Mouse (Mus musculus) kidney, postnatal 4 days (tissue): ENCODE data around the gene Tubal3.
"Not testable (repeated sequence)": the region's sequence is repeated elsewhere in the genome, so short reads cannot be mapped to it uniquely, and the experiment has no call there.

ENCODE experiments used
- DNase-seq, 2 experiments: peaks; one replicate each; pipeline ENCODE4 v3.0.0; 2021; ENCODE audit warnings: mixed read lengths in 2 of 2

Gene Tubal3

GRCm38 (mm10) chr13:3917571-3918311 is at the start of gene Tubal3, which contains the start of gene Net1:
Gene Tubal3 (plus strand): TSS chr13:3918274.
Gene Net1 (minus strand): TSS chr13:3918220.
- DNase-seq = peak; percentile 92 to 94

DNA sequence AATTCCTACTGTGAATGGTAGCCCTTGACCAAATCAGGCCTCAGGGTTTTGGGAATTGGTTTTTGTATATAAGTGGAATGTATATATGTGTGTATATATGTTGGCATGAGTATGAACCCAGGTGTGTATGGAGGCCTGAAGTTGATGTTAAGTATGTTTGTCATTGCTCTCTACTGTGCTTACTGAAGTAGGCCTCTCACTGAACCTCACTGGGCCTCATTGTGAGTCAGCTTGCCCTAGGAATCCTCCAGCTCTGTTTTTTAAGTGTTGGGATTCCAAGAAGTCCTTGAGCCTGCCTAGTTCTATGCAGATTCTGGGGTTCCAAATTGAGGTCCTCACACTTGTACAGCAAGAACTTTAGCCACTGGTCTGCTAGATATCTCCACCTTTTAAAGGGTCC is 48.2 kb upstream of the Tubal3 start:
- no peak for DNase-seq

DNA sequence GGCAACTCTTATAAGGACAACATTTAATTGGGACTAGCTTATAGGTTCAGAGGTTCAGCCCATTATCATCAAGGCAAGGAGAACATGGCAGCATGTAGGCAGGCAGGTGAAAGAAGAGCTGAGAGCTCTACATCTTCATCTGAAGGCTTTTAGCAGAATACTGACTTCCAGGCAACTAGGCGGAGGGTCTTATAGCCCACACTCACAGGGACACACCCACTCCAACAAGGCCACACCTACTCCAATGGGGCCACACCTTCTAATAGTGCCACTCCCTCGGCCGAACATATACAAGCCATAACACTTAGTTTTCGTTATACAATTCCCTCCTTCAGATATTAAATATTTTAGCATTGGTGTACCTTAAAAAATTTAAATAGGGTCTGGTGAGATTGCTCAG is 45.2 kb upstream of the Tubal3 start:
- DNase-seq = no peak

- DNase-seq = no peak
Observed at GRCm38 (mm10) chr13:3876448-3876847, 41.6 kb upstream of the Tubal3 start.

- DNase-seq = peak in 1 of 2 experiments; percentile 15
Observed at GRCm38 (mm10) chr13:3877185-3877584, 40.9 kb upstream of the Tubal3 start.

- peak in 1 of 2 experiments; percentile 14 for DNase-seq
Observed at GRCm38 (mm10) chr13:3877679-3878220, 40.3 kb upstream of the Tubal3 start.

DNA sequence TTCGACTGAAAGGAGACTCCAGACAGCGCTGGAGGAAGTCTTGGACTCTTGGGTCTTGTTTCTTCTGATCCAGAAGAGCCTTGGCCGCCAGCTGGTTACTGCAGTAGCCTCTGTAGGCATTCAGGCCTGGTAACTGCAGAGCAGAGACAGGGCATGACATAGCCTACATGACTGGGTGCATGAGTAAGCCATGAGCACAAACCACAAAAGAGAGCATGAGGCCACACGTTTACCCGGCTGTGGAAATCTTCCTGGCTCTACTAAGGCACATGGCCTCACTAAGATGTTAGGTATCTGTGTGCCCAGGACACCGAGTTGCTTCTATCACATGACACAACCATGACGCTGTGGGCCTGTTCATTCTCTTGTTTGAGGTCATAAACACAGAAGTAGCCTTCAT is 31.4 kb upstream of the Tubal3 start:
- no peak for DNase-seq

- DNase-seq = no peak
Observed at GRCm38 (mm10) chr13:3889111-3889510, 29.0 kb upstream of the Tubal3 start.

DNA sequence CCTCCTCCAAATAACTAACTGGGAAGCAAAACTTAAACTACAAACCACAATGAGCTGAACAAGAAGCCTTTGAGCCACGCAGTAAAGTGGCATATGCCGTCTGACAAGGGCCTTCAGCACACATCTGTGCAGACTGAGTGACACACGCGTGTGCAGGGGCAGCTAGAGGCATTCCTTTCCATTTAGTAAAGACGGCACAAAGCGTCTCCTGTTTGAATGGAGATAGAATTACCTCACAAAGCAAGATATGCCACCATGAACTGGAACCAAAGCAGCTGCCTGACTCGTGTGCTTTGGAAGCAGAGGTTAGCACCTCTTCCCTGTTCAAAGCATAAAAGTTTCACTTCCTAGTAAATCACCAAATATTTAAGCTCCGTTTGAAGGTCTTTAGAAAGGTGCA is 28.0 kb upstream of the Tubal3 start:
- peak in 1 of 2 experiments; percentile 6 for DNase-seq

DNA sequence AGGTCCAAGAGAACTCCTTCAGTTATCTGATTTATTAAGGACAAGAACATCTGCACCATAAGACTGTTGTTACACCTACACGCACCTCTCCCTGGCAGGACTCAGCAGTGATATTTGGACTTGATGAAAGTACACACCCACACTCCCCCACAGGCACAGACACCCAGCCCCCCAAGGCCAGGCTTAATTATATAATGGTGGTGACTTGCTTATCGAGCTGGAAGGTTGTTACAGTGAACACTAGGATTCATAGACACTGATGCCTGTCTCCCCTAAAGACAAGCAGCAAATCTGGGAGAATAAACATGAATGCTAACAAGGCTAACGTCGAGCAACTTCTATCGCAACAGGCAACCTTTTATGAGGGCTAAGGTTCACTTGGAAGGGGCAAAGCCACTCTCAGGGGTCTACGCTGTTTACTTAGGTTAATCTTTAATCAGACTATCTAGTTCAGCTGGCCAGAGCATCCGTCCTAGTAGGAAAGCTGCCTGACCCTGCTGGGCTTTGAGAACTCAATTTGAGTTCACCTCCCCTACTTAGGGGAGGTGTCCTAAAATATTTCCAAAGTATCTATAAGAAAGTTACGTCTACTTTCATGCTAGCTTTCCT is 26.5 kb upstream of the Tubal3 start:
- peak in 1 of 2 experiments; percentile 48 for DNase-seq

DNA sequence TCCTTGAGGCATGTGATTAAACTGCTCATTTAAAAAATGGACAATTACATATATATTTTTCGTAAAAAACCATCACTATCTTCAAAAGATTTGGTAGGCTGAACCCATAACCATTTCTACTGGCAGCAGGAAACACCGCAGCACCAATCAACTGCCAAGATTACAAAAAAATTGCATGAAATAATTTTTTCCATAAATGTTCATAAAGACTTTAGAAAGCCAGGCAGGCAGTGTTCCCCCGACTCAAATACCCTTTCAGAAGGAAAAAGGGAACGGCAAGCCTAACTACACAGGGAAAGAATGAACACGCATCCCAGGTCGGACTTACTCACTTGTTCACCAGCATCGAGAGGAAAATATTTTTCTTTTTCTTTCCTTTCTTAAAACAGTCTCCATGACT is 25.5 kb upstream of the Tubal3 start:
- DNase-seq = no peak

GRCm38 (mm10) chr13:3893126-3893734 is 24.8 kb upstream of the Tubal3 start:
- DNase-seq = peak; percentile 93 to 96

GRCm38 (mm10) chr13:3894549-3894948 is 23.5 kb upstream of the Tubal3 start:
- DNase-seq = peak in 1 of 2 experiments; percentile 24

DNA sequence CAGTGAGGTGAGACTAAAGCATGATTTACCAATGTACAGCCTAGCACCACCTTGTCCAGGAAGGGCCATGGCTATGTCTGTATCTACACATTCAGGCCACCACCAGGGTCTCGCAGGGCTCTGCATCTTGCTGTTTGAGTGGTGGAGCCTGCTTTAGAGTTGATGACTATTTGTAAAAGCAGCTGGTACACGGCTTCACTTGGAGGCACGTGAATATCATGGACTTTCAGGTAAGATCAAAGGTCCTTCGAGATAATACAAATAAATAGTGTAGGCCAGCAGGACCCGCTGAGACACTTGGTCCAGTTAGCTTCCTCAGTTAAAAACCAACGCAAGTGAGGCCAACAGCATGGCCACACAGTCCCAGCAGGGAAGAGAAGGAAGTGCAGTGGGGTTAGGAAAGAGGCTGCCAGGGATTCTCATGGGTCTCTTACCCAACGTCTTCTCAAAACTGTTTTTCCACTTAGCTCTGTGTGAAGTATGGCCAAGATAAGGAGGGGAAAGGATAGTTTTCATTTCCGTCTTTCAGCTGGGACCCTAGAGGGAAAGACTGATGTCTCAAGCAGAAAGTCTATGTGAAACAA is 22.6 kb upstream of the Tubal3 start:
- no peak for DNase-seq

DNA sequence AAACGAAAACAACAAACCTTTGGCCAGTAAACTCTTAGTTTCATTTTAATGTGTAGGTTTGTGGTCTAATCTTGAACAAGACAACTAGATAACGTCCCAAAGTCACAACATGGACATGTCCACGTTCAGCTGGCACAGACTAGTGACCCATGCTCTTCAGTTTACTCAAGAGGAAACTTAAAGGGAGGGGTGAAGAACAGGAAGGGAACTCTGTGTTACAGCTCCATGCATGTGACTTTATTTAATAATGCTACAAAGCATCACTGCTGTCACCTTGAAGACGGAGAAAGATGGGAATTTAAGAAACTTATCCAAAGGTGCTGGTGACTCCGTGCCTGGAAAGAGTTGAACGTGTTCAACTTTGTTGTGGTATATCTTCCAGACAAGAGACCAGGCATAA is 22.0 kb upstream of the Tubal3 start:
- no peak for DNase-seq

DNA sequence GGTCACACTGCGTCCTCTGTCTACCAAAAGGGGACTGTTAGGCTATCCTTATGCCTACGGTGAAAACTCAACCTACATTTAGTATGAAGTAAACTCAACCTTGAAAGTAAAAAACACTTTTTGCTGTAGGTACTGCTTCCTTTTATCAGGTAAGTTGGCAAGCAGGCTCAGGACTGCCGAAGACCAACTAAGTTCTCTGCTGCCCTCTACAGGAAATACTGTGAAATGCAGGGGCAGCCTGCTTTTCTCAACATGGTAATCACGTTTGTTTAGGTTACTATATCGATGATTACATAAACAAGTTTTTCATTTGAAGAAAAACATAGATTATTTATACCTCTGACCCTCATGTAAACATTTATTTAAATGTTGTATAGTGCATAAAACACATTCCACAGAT is 21.2 kb upstream of the Tubal3 start:
- DNase-seq = peak; percentile 74 to 76

DNA sequence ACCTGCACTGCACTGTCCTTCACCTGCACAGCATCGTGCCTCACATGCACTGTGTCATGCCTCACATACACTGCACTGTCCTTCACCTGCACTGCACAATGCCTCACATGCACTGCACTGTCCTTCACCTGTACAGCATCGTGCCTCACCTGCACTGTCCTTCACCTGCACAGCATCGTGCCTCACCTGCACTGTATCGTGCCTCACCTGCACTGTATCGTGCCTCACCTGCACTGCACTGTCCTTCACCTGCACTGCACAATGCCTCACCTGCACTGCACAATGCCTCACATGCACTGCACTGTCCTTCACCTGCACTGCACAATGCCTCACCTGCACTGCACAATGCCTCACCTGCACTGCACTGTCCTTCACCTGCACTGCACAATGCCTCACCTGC is 19.9 kb upstream of the Tubal3 start:
- DNase-seq = not testable (repeated sequence)

DNA sequence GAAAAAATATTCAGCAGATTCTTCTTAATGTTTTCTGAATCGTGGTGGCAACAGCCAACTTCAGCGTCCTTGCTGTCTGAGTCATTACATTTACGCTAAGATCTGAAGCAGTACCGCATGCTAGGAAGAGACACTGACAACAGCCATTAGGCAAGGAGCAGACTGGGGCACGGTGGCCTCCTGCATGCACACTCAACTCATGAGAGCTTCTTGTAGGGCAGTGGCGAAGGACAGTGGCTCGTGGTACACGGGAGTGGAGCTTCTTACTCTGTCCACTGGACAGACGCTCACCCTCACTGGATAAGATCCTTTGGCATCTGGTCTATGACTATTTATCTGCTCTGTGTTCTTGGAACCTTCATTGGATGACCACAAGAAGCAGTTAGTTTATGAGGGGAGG is 18.8 kb upstream of the Tubal3 start:
- peak in 1 of 2 experiments; percentile 16 for DNase-seq

GRCm38 (mm10) chr13:3907151-3907696 is 10.8 kb upstream of the Tubal3 start:
- no peak for DNase-seq

GRCm38 (mm10) chr13:3908262-3908661 is 9.8 kb upstream of the Tubal3 start:
- DNase-seq = no peak

DNA sequence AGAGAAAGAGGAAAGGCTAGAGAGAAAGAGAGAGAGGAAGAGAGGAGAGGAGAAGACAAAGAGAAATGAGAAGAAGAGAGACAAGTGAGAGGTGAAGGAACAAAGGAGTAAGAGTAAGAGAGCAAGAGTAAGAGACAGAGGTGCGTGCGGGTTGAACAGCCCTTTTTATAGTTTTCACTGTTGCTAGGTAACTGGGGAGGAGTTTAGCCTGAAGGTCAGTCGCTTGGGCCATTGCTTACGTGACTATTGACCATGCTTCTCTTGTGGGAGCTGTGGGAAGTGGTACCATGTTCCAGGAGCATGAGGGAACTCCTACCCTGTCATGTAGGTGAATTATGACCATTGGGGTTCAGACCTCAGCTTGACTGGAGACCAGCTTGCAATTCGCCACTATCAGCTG is 7.7 kb upstream of the Tubal3 start:
- DNase-seq = no peak

GRCm38 (mm10) chr13:3913504-3913903 is 4.6 kb upstream of the Tubal3 start:
- DNase-seq = no peak

DNA sequence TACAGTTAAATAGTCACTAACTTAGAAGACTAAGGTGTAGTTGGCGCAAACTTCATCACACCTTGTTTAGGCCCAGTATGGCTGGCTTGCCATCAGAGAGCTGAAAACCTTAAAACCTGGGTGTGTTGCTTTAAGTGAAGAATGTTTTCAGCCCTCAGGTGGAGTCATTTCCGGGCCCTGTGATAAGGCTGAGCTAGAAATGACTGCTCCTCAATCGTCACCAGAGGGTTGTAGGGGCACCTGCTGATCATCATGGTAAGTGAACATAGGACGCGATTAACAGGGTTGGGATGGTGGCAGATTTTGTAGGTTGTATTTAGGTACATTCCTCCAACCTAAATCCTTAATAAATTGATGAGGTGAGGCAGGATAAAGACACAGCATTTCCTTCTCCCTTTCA is 6.4 kb downstream of the Tubal3 start:
- DNase-seq = no peak
